Mouse (Mus musculus) right cerebral cortex, adult 2 months (tissue): ENCODE data around the gene Pnpla3.

Source experiments
- DNase-seq, 2 experiments: peaks; one replicate each; pipeline ENCODE4 v3.0.0; 2021 to 2022; ENCODE audit warnings: low spot score in 2 of 2

Pnpla3 gene

DNA sequence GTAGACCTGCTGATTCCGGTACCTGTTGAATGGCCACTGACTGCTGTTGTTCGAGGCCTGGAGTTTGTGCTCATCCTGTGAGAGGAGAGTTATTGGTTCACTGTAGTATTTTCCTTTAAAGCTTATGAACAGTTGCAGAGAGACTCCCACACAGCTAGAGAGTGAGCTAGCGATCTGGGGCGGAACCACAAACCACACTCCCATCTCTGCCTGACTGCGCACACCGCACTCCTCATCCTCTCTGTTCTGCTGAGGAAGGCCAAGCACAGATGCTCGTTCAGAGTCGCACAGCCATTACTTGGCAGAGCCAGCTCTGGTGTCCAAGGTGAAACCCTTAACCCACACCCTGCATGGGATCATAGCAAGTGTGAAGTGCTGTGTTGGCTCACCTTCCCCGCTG lies 11.1 kb downstream of the Pnpla3 start:
- DNase-seq = peak; percentile 7 to 37

DNA sequence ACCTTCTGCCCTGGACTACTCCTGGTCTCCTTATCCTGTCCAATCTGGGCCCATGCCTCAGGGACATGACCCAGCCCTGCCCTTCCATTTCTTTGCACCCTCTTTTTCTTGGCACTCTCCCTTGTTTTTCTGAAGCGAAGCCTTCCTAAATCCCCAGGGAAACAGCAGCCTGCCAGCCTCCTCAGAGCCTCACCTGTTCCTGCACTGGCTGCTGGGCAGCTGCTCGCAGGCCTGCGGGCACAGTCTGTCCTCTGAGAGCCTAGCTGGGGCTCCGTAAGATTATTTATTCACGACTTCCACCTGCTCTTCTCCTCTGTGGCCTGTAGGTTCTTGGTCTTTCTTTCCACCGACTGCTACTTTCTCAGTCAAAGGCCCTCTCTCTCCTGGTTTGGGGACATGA lies 14.4 kb downstream of the Pnpla3 start:
- DNase-seq = no peak

DNA sequence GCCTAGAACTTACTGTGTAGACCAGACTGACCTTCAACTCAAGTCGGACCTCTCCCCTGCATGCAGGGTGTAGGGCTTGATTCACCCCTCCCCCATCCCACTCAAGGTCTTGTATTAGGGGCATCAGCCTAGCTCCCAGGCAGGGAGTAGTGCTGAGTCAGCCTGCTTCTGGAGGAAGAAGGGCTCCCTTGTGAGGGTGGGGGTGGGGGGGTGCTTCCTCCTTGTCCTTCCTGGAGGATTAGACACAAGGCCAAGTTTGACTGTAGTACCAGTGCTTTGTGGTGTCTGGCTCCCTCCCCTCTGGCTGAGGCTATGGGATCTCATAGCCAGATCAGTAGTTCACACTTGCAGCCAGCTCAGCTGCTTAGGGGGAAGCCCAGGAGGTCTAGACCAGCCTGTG lies 16.3 kb downstream of the Pnpla3 start:
- DNase-seq = no peak

DNA sequence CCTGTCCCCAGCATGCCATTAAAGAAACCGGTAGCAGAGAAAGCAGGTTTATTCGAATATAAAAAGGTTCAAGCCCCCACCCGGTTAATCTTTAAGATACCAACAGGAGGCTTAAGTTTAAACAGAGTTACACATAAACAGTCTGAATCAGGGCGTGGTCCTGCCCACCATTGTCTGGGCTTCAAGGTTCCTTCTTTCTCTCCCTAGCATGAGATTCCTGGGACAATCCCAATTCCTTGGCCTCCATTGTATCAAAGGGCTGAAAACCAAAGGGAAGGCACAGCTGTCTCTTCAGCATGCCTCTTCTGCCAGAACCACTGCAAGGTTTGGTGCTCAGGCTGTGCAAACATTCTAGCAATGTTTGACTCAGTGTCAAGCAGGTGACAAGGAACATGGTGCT lies 18.6 kb downstream of the Pnpla3 start:
- no peak for DNase-seq

DNA sequence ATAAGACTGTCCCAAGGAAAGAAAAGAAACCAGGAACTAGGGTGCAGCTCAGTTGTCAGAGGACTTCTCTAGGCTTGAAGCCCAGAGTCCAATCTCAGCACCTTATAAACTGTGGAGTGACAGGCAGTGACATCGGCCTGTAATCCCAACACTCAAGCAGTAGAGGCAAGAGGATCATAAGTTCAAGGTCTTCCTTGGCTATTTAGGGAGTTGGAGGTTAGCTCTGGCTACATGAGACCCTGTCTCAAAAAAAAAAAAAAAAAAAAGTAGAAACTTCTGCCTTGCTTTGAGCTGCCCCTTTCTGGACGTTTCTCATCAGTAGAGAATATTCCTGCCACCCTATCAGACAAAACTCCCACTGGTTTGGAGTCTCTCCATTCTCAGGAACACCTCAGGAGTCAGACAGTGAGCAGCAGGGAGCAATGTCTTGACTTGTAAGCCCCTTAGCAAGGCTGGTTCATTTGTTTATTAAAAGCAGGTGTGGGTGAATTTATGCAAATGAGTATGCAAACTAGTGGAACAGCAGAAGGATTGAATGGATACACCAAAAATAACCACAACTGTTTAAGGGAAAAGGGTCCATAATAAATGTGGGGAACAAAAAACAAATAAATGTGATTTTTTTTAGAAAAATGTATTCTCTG lies 21.4 kb downstream of the Pnpla3 start:
- DNase-seq = no peak

DNA sequence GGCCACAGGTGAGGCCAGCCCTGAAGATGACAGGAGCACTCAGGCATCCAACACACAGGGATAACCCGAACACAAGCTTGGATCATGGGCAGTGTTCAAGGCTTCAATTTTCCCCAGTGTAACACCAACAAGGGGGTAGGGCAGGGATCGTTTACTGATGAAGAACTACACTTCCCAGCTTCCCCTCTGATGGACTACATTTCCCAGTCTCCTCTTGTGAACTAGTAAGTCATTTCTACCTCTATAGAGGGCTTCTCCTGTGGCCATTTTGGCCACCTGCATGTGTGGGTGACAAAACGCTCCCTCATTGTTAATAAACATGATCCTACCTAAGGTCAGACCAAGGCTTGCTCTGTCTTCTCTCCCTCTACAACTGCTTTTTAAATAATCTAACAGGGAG lies 22.2 kb downstream of the Pnpla3 start:
- peak in 1 of 2 experiments; percentile 23 for DNase-seq

DNA sequence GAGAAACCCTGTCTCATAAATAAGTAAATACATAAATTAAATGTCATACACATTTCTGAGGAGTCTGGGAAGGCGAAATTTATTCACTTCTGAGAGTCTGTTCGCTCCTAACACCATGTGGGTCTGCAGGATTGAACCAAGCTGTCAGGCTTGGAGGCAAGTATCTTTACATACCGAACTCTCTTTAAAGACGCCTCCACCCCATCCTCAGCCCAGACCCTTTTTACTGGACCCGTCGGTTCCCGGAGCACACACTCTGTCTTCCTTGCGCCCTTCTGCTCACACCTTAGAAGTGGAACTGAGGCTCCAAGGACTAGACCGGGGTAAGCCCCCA lies 24.1 kb downstream of the Pnpla3 start:
- DNase-seq = no peak

DNA sequence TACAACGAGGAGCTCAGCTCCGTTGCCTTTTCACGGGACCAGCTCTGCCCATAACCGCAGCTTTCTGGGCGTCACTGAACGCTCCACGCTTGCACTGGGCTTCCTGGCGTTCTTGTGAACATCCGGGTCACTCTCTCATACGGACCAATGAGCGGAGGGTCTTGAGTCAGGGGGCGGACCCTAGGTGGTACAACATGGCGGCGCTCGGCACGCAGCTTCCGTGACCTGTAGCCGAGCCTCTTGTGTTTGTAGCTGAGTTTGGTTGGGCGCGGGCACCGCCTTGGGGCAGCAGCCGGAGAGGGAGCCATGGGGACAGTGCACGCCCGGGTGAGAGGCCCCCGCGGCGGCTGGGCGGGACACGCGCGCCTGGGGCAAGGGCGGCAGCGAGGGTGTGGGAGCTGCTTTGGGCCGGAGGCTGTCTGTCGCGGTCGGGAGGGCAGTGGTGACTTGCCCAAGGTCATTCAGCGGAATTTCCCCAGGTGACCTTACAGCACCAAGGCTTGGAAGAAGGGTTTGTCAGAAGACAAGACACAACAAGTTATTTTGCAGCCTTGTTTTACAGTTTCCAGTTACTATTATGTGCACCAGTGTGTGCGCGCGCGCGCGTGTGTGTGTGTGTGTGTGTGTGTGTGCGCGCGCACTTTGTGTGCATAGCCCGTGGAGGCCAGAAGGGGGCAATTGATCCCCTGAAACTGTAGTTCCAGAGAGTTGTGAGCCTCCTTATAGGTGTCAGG lies 24.6 kb downstream of the Pnpla3 start, which contains the start of gene Samm50:
TSS of gene Samm50 (plus strand) at position 184 of the 734 bp plus-strand sequence.
- DNase-seq = peak; percentile 93 to 96

DNA sequence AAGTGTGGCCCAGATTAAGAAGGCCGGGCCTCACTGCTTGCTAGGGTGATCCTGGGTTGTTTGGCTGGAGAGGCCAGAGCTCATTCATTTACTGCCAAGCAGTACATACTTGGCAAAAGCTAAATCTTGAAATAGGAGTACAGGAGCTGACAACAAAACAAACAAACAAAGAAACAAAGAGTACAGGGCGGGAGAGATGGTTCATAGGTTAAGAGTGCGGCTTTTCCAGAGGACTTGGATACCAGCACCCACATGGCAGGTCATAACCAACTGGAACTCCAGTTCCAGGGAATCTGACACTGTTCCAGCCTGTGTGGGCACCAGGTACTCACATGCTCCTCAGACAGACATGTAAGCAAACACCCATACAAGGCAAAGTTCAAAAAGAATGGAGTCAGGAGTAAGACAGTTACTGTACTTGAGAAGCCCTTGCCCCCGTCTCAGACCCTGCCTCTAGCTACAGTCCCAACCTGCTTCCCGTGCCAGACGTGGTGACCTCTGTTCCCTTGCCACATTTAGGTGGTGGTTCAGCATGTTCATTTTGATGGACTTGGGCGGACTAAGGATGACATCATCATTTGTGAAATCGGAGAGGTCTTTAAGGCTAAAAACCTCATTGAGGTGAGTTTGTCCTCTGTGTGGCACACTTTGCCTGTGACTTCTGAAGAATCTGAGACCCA lies 29.0 kb downstream of the Pnpla3 start:
- DNase-seq = no peak

DNA sequence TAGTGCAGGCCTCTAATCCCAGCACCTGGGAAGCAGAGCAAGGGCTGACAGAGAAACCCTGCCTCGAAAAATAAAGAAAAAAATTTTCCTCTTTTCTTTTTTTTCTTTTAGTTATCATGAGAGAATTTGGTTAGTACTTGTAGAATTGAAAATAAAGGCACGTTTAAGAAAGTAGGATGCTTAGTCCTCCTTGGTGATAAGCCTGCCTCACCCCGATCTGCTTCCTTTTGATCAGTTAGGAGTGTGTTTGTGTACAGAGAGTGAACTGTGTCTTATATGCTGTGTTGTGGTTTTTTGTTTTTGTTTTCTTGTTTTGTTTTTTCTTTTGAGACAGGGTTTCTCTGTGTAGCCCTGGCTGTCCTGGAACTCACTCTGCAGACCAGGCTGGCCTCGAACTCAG lies 39.7 kb downstream of the Pnpla3 start:
- no peak for DNase-seq

DNA sequence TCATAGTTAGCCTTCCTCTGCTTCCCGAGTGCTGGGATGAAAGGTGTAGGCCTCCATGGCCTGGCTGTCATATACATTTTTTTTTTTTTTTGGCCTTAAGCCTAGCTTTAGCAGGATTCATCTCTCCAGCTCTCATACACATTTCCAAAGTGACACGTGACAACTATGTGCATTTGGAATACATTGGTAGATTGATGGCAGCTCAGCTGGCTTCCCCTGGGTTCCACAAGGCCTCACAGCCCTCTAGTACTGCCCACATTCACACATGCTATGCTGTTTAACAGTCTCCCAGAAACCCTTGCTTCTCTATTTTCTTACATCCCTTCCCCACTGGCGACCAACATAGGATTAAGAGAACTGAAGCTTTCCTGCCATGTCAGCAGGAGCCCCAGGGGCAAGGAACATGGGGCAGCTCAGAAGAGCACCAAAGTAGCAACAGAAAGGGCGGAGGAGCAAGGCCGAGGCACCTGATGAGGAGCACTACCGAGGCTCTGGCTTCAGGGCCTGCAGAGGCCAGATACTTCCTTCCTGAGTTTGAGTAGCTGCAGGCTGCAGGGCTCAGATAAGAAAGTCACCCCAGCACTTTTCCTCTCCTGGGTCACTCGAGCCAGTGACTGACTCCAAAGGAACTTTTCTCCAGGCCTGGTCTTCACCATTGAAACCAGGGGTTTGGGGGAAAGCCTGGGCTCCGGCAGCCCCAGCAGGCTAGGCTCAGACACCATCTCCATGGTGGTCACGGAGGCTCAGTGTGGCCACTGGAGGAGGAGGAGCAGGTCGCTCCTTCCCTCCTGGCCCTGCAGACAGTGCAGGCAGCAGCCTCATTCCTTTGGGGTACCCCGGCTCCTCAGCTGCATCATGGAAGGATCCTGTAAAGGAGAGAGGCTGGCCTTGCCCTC lies 42.1 kb downstream of the Pnpla3 start:
- DNase-seq = no peak

DNA sequence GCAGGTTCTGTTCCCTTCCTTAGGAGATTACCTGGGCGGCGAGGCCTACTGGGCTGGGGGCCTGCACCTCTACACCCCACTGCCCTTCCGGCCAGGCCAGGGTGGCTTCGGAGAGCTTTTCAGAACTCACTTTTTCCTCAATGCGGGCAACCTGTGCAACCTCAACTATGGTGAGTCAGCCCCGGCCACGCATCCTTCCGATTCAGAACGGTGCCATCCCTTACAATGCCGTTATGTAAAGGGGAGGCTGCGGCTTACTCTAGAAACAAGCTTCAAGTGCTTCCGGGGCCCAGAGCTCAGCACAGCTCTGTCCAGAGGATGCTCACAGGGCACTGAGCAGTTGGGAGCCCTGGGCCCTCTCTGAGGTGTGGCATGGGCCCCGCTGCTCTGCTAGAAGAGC lies 42.8 kb downstream of the Pnpla3 start:
- DNase-seq = peak in 1 of 2 experiments; percentile 28

DNA sequence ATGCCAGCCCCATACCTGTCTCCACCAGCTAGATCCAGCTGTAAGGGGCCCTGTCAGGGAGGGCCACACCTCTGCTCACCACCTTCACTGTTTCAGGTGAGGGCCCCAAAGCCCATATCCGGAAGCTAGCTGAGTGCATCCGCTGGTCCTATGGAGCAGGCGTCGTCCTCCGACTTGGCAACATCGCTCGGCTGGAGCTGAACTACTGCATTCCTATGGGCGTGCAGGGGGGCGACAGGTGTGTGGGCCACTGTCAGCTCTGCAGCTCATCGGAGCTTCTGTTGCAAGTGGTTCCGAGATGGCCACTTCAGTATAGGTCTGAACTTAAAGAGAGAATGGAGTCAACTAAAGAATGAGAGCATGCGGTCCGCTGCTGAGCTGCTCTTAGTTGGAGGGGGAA lies 43.3 kb downstream of the Pnpla3 start:
- DNase-seq = no peak

DNA sequence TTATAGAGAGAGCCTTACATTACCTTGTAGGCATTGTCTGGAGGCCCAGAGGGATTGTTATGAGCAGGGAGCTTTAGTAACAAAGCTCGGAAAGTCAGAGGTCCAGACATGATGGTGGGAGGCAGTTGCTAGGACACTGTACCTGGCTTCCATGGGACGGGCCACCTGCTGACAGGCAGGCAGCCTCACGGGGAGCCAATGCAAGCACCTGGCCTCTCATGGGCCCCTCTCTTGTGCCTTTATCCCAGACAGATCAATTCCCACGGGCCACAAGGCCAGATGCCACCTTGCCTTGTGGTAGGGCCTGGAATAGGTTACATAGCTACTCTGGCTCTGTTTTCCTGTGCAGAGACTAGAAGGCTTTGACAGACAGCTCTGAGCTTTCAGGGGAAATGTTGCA lies 43.9 kb downstream of the Pnpla3 start:
- no peak for DNase-seq

DNA sequence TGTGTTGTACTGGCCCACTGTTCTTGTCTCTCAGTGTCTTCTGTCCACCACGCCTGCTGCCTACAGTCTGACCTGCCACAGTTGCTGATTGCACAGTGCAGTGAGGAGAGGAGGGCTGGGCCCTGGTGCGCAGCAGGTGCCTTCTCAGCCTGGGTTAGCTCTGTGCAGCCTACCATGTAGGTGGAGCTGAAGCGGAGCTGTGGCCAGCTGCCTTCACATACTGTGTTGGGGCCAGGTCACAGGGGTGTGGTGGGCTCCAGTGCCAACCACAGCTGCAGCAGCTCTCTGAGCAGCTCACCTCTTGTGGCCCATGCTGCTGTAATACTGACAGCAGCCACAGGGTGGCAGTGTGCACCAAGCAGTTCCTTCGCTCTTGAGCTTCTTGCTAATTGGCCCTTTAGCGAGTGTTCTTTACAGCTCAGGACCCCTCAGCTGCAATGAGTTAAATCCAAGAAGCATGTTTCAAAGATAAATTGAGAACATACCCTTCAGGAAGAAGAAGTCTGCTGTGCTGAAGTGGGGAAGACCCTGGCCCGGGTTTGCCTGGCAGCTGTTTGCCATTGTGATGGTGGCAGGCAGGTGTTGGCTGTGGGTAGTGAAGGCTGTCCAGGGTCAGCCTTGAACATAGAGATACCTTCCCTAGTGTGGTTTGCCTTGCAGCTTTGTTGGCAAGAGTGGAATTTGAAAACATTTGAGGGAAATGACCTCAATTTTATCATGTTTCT lies 44.6 kb downstream of the Pnpla3 start:
- peak; percentile 92 for DNase-seq

DNA sequence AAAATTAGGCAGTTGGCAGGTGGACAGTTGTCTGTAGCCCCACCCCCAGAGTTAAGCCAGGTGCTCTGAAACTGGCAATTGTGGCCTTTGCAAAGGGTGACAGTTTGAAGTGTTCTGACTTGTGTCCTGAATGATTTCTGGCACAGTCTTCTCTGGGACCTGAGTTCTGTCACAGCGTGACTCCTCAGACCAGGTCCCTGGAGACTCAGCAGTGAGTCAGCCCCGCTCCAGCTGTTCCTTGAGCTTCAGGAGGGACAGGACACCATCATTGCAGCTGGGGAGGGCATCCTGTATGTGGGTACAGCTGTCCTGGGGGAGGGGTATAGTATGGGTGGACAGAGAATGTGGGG lies 45.1 kb downstream of the Pnpla3 start:
- DNase-seq = no peak

DNA sequence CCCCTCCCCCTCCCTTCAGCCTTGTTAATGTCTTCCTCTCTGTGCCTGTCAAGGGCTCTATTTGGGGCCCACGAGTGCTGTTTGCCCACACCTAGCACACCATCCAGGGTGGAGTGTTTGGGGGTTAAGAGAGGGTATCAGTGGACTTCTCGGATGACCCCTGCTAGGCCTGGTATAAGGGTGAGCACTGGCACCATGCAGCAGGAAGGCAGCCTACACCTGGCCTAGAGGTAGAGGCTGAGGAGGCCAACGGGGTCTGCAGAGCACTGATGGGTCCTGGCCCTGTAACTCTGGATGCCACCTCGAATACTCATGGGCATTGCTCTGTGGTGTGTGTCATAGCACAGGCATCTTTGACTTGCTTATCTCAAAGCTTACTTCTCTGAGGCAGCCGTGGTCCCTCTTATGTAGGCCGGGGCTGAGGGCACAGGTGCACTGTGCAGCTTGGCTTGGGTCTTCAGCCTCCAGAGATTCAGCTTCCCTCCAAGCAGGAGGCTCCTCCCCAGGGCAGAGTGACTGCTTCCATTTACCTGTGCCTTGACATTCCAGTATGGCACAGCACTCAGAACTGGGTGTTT lies 45.6 kb downstream of the Pnpla3 start:
- no peak for DNase-seq

DNA sequence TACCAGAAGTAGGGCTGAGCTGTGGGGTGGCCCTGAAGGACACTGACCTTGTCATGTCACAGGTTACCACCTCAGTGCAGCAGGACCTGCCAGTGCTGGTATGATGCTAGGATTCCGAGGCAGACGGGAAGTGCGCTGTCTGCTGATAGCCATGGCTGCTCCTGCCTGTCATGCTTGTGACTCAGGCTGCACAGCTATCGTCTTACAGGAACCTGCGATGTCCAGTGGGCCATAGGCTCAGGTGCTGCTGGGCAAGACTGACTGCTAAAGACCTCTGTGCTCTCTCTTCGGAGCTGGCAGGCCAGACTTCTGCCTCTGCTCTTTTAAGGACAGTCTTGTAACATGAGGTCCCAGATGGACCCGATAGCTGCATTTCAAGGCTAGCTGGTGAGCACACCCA lies 46.8 kb downstream of the Pnpla3 start:
- DNase-seq = no peak

DNA sequence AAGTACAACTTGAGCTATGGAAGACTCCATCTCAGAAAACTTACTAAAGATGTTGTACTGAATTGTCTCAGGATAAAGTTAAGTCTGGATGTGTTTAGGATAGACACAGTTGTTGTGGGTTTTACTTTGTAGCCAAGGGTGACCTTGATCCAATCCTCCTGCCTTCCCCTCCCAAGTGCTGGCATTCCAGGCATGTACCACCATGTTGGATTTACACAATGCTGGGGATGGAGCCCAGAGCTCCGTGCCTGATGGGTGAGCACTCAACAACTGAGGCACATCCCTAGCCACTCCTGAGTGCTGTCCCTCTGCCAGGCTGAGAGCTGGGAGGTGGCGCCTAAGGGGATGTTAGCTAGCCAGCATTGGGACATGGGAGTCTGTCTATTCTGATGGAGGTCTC lies 47.6 kb downstream of the Pnpla3 start:
- DNase-seq = no peak

DNA sequence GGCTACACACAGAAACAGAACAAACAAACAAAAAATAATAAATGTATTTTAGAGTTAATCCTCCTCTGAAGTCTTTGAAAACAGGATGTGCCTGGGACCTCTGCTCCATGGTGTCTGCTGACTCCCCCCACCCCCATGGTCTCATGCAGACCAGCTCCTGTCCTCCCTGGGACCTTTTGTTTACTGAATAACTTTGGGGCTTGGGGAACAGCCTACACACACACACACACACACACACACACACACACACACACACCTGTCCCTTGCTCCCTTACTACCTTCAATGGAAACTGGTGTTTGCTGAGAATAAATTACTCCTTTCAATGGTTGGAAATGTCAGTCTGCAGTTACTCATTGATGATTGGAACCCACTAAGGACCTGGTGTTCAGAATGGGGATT lies 48.4 kb downstream of the Pnpla3 start:
- DNase-seq = no peak

DNA sequence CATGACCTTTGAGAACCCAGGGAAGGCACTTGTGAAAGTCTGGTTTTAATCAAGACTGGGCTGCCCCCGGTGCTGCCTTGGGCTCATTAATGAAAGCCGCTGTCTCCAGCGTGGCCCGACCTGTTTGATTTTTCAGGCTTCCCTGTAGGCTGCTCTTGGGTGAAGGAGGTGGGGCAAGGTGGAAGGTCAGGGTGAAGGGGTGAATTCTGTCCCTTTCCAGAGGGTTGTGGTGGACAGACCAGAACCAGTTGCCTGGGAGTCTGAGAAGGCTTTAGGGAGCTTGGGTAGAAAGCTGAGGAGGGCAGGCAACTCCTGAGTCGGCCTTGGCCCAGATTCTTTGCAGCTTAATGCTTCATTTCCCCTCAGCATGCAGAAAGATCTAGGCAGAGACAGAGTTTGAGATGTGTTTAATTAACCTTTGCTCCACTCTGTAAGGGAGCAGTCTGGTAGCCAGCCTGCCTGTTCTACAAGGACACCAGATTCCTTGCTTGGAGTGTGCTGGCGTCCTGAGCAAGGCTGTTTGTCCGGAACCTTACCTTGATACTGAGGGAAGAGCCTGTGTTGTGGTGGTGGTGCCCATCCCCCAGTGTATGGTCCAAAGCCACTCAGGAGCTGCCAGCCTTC lies 48.9 kb downstream of the Pnpla3 start:
- no peak for DNase-seq
